Mouse (Mus musculus) CH12.LX (cell line): Measurements from ENCODE around the gene Camk2b. TPM values are rescaled to one million over a fixed set of nuclear protein-coding genes. Genes with fewer than 3 reads are reported as not detected.

ENCODE experiments used
- DNase-seq: peaks from one replicate; pipeline ENCODE4 v3.0.0-alpha.2; 2013; ENCODE audit errors: extremely low read depth
- H3K27ac ChIP-seq: 2 replicates; pipeline ENCODE4 v1.5.1; 2012; ENCODE audit warnings: low read depth, mild to moderate bottlenecking, control low read depth, moderate library complexity; ENCODE audit not compliant: insufficient read depth
- H3K27me3 ChIP-seq: replicated peaks from 2 replicates; pipeline ENCODE3; 2012; ENCODE audit warnings: inconsistent platforms
- H3K36me3 ChIP-seq, 2 experiments: replicated peaks in 1 of 2; 2 replicates each; pipeline versions ENCODE3 to v1.6.1; 2012; ENCODE audit warnings: inconsistent platforms in 1 of 2, low read length in 1 of 2, mild to moderate bottlenecking in 1 of 2, mixed read lengths in 1 of 2, moderate library complexity in 1 of 2; ENCODE audit not compliant: control insufficient read depth in 1 of 2, insufficient read depth in 1 of 2
- H3K4me1 ChIP-seq, 2 experiments: 2 replicates each; pipeline ENCODE4 v1.6.1; 2012; ENCODE audit warnings: inconsistent platforms in 1 of 2, moderate library complexity in 1 of 2; ENCODE audit not compliant: insufficient read depth in 2 of 2, control insufficient read depth in 1 of 2
- H3K4me2 ChIP-seq: 2 replicates; pipeline ENCODE4 v1.6.1; 2012; ENCODE audit warnings: low read depth, mild to moderate bottlenecking, control low read depth; ENCODE audit not compliant: poor library complexity, insufficient read depth, severe bottlenecking
- H3K4me3 ChIP-seq, 3 experiments: fragments of 150-350 bp in 1 of 3; sonication (generic) in 1 of 3; replicated peaks in 1 of 3; 2 replicates each; pipeline versions ENCODE3 to v1.5.1; 2011 to 2012; ENCODE audit warnings: low read depth in 2 of 3, low read length in 2 of 3, mild to moderate bottlenecking in 2 of 3, moderate library complexity in 2 of 3, control low read depth in 1 of 3, improper control_type of control experiment in 1 of 3, inconsistent platforms in 1 of 3, mixed read lengths in 1 of 3; ENCODE audit not compliant: poor library complexity in 1 of 3
- H3K79me2 ChIP-seq: replicated peaks from 2 replicates; pipeline ENCODE4 v1.6.1; 2012; ENCODE audit warnings: mild to moderate bottlenecking, moderate library complexity; ENCODE audit not compliant: control insufficient read depth, poor library complexity, insufficient read depth, severe bottlenecking; ENCODE audit errors: extremely low read depth
- H3K9ac ChIP-seq: 2 replicates; pipeline ENCODE4 v1.6.1; 2012; ENCODE audit warnings: low read depth, mild to moderate bottlenecking, control low read depth, moderate library complexity; ENCODE audit not compliant: insufficient read depth
- H3K9me3 ChIP-seq: replicated peaks from 2 replicates; pipeline ENCODE3; 2012; ENCODE audit warnings: low read length, inconsistent platforms, mixed read lengths
- BHLHE40 ChIP-seq: IDR thresholded peaks from 2 replicates; pipeline ENCODE4 v1.6.1; 2011; ENCODE audit warnings: mild to moderate bottlenecking, low read depth, low read length, improper control_type of control experiment
- CHD2 ChIP-seq: IDR thresholded peaks from 2 replicates; pipeline ENCODE4 v1.6.1; 2011; ENCODE audit warnings: low read length, improper control_type of control experiment
- CTCF ChIP-seq, 2 experiments: IDR thresholded peaks in 1 of 2; conservative IDR thresholded peaks in 1 of 2; 2 replicates each; pipeline ENCODE4 v1.5.1; 2011 to 2012; ENCODE audit warnings: low read depth in 2 of 2, low read length in 2 of 2, improper control_type of control experiment in 1 of 2, inconsistent platforms in 1 of 2, mild to moderate bottlenecking in 1 of 2, moderate library complexity in 1 of 2
- E2F4 ChIP-seq: IDR thresholded peaks from 2 replicates; pipeline ENCODE4 v1.6.1; 2011; ENCODE audit warnings: low read depth, low read length, improper control_type of control experiment; ENCODE audit not compliant: insufficient replicate concordance
- EP300 ChIP-seq: IDR thresholded peaks from 2 replicates; pipeline ENCODE4 v1.6.1; 2011; ENCODE audit warnings: low read length, improper control_type of control experiment
- GABPA ChIP-seq: IDR thresholded peaks from 2 replicates; pipeline ENCODE4 v1.6.1; 2012; ENCODE audit warnings: low read depth, low read length, improper control_type of control experiment, inconsistent platforms; ENCODE audit not compliant: insufficient replicate concordance
- HCFC1 ChIP-seq: IDR thresholded peaks from 2 replicates; pipeline ENCODE4 v1.6.1; 2012; ENCODE audit warnings: low read depth, mild to moderate bottlenecking, inconsistent platforms, low read length, improper control_type of control experiment
- IRF4 ChIP-seq: IDR thresholded peaks from 2 replicates; pipeline ENCODE4 v1.6.1; 2014; ENCODE audit warnings: low read depth, mild to moderate bottlenecking, inconsistent platforms, low read length, improper control_type of control experiment
- JUN ChIP-seq: IDR thresholded peaks from 2 replicates; pipeline ENCODE4 v1.6.1; 2011; ENCODE audit warnings: low read depth, mild to moderate bottlenecking, low read length, improper control_type of control experiment, moderate library complexity; ENCODE audit not compliant: insufficient read depth
- JUND ChIP-seq: conservative IDR thresholded peaks from 2 replicates; pipeline ENCODE4 v1.6.1; 2011; ENCODE audit warnings: low read depth, low read length, improper control_type of control experiment
- KAT2A ChIP-seq: IDR thresholded peaks from 2 replicates; pipeline ENCODE4 v1.6.1; 2012; ENCODE audit warnings: low read length, improper control_type of control experiment, inconsistent platforms; ENCODE audit not compliant: insufficient replicate concordance
- MAX ChIP-seq: IDR thresholded peaks from 2 replicates; pipeline ENCODE4 v1.6.1; 2011; ENCODE audit warnings: low read length, improper control_type of control experiment
- MAZ ChIP-seq: IDR thresholded peaks from 2 replicates; pipeline ENCODE4 v1.6.1; 2012; ENCODE audit warnings: low read depth, mild to moderate bottlenecking, inconsistent platforms, low read length, improper control_type of control experiment, moderate library complexity
- MEF2A ChIP-seq: IDR thresholded peaks from 2 replicates; pipeline ENCODE4 v1.6.1; 2014; ENCODE audit warnings: low read depth, mild to moderate bottlenecking, inconsistent platforms, low read length, improper control_type of control experiment, borderline replicate concordance
- MXI1 ChIP-seq: IDR thresholded peaks from 2 replicates; pipeline ENCODE4 v1.6.1; 2011; ENCODE audit warnings: mild to moderate bottlenecking, low read depth, low read length, improper control_type of control experiment
- NELFE ChIP-seq: IDR thresholded peaks from 2 replicates; pipeline ENCODE4 v1.6.1; 2011; ENCODE audit warnings: low read depth, low read length, improper control_type of control experiment
- PAX5 ChIP-seq: IDR thresholded peaks from 2 replicates; pipeline ENCODE4 v1.6.1; 2012; ENCODE audit warnings: low read length, inconsistent platforms, mixed read lengths
- POLR2A ChIP-seq: IDR thresholded peaks from 2 replicates; pipeline ENCODE4 v1.6.1; 2011; ENCODE audit warnings: low read depth, mild to moderate bottlenecking, improper control_type of control experiment, low read length
- RCOR1 ChIP-seq: conservative IDR thresholded peaks from 2 replicates; pipeline ENCODE4 v1.6.1; 2012; ENCODE audit warnings: low read depth, mild to moderate bottlenecking, inconsistent platforms, low read length, improper control_type of control experiment
- SIN3A ChIP-seq: IDR thresholded peaks from 2 replicates; pipeline ENCODE4 v1.6.1; 2012; ENCODE audit warnings: low read length, improper control_type of control experiment, inconsistent platforms
- UBTF ChIP-seq: IDR thresholded peaks from 2 replicates; pipeline ENCODE4 v1.6.1; 2012; ENCODE audit warnings: low read depth, mild to moderate bottlenecking, inconsistent platforms, low read length, improper control_type of control experiment, moderate library complexity
- ZKSCAN1 ChIP-seq: IDR thresholded peaks from 2 replicates; pipeline ENCODE4 v1.6.1; 2012; ENCODE audit warnings: low read depth, inconsistent platforms, low read length, improper control_type of control experiment, borderline replicate concordance
- ZMIZ1 ChIP-seq: IDR thresholded peaks from 2 replicates; pipeline ENCODE4 v1.6.1; 2012; ENCODE audit warnings: low read depth, mild to moderate bottlenecking, inconsistent platforms, low read length, improper control_type of control experiment
- ZNF384 ChIP-seq: IDR thresholded peaks from 2 replicates; pipeline ENCODE4 v1.6.1; 2012; ENCODE audit warnings: low read depth, low read length, improper control_type of control experiment, inconsistent platforms
- dilution Hi-C: fragments of 300-500 bp; cut with MboI; formaldehyde crosslinking; loops from 2 replicates; pipeline ENCODE4 v1.14.3; 2020; ENCODE audit warnings: low sequenced_read_pairs; ENCODE audit not compliant: extremely low pct_unique_long_range_greater_than_20kb, extremely low pct_ligation_motif_present
- in situ Hi-C: fragments of 300-500 bp; cut with MboI; formaldehyde crosslinking; loops from 3 replicates; pipeline ENCODE4 v1.14.3; 2019; ENCODE audit warnings: low sequenced_read_pairs, low pct_ligation_motif_present, low pct_unique_long_range_greater_than_20kb, mixed read lengths
- polyA plus RNA-seq: library from polyadenylated mRNA; unstranded; fragments of >175 nt; gene quantifications from 2 replicates; pipeline ENCODE4 v1.2.1, GENCODE M21; 2012; ENCODE audit warnings: low read depth; ENCODE audit not compliant: insufficient read length
- total RNA-seq, 2 experiments: library from RNA; depleted of rRNA; stranded (reverse); fragments of 300-350 nt in 1 of 2; fragments of >200 nt in 1 of 2; gene quantifications; 2 replicates each; pipeline ENCODE4 v1.2.3; 2012 to 2014

Camk2b gene
- total and polyA plus RNA-seq, 3 experiments: 0.08 to 0.26 (median 0.11) TPM

GRCm38 (mm10) chr11:6036477-6036876, 29.7 kb downstream of the Camk2b start:
- H3K4me2 ChIP-seq: no peak overlapping the region
- H3K4me1 ChIP-seq: peaks cover 0 to 4% of the 10 kb centered on the region in 2 experiments; a peak in 2 of 4 replicates
- H3K36me3 ChIP-seq: no peaks in the 10 kb centered on the region
- no peak overlapping the region for H3K27ac ChIP-seq
- no peaks in the 10 kb centered on the region for H3K79me2 ChIP-seq
- H3K9ac ChIP-seq: no peak overlapping the region
- H3K4me3 ChIP-seq: no peak overlapping the region
- dilution Hi-C loops: no loop called here
- no peak for DNase-seq
- peaks cover 6% of the 10 kb centered on the region for H3K9me3 ChIP-seq
- in situ Hi-C loops: loop anchor here (5.0 kb wide), 1 partner anchor 41 kb away; no protein-coding TSS in a partner anchor
- H3K27me3 ChIP-seq: peaks cover 11% of the 10 kb centered on the region
- no peak for TF ChIP-seq SIN3A
- TF ChIP-seq BHLHE40: no peak
- no peak for TF ChIP-seq JUND
- no peak for TF ChIP-seq KAT2A
- TF ChIP-seq JUN: no peak
- TF ChIP-seq IRF4: no peak
- TF ChIP-seq ZNF384: no peak
- no peak for TF ChIP-seq E2F4
- no peak for TF ChIP-seq RCOR1
- TF ChIP-seq CHD2: no peak
- no peak for TF ChIP-seq PAX5
- TF ChIP-seq CTCF (conservative IDR thresholded peaks at IDR 0.05 in 1 of 2, IDR thresholded peaks at IDR 0.05 in 1 of 2; ENCODE audit: low read depth in 2 of 2, low read length in 2 of 2): no peak
- TF ChIP-seq, all 38 proteins: peak for 0

DNA sequence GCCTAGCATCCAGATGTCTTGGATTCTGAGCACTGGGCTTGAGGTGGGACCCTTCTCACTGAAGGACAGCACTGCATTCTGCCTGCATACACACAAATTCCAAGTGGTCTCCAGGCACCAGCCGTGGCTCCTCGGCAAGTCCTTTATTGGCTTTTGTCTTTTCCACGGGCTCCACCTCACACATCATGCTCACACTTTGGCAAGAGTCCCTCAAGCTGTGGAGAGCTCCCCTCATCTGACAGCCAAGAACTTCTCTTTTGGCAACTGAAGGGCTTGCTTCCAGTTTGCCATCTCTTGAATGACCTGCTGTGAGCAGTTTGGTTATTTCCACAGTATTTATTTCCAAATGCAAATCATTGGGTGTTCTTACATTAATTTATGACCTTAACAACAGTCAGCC, 30.6 kb downstream of the Camk2b start:
- dilution Hi-C loops: no loop called here
- Histone ChIP-seq H3K9ac (no peak overlapping the region), H3K4me3 (no peak overlapping the region), H3K27ac (no peak overlapping the region), H3K4me2 (no peak overlapping the region), H3K4me1 (peaks cover 0 to 4% of the 10 kb centered on the region in 2 experiments; a peak in 2 of 4 replicates), H3K27me3 (peaks cover 17% of the 10 kb centered on the region), H3K79me2 (no peaks in the 10 kb centered on the region), H3K36me3 (no peaks in the 10 kb centered on the region), H3K9me3 (peaks cover 3% of the 10 kb centered on the region)
- no peak for TF ChIP-seq ZKSCAN1
- no peak for TF ChIP-seq ZMIZ1
- no peak for TF ChIP-seq MAX
- no peak for TF ChIP-seq PAX5
- TF ChIP-seq GABPA: no peak
- TF ChIP-seq MXI1: no peak
- TF ChIP-seq MAZ: no peak
- no peak for TF ChIP-seq NELFE
- TF ChIP-seq HCFC1: no peak
- no peak for TF ChIP-seq MEF2A
- TF ChIP-seq UBTF: no peak
- no peak for TF ChIP-seq RCOR1
- TF ChIP-seq POLR2A: no peak
- TF ChIP-seq EP300: no peak
- in situ Hi-C loops: loop anchor here (5.0 kb wide), 1 partner anchor 42 kb away; no protein-coding TSS in a partner anchor
- no peak for DNase-seq
